Mouse (Mus musculus): Measurements from ENCODE around the gene Gpr84.
"Not testable (repeated sequence)": the region's sequence is repeated elsewhere in the genome, so short reads cannot be mapped to it uniquely, and the experiment has no call there.

The Gpr84 gene

DNA sequence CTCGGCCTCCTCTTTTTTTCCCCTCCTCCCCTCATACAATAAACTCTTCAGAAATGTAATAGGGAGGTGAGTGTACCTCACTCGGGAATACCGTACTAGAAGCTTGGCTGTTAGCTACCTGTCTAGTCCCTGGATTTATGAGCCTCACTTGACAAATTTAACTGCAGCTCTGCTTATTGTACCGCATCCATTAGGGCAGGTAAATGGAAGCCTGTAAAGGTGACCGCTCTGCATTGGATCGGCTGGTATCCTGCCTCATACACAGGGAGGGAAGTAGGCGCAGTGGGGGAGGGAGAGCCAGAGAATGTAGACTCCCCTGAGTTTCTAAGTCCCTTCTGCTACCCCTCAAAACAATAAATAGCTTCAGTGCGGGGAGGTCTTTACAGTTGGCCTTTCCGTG is 19.6 kb downstream of the Gpr84 start:
- in situ Hi-C loops (cut with MboI, MseI), result no loop called here

- in situ Hi-C loops (cut with MboI, MseI), result no loop called here
Measured at GRCm38 (mm10) chr15:103290417-103290816, 20.0 kb downstream of the Gpr84 start.

- in situ Hi-C loops (cut with MboI, MseI), result no loop called here
Measured at GRCm38 (mm10) chr15:103289600-103289999, 20.8 kb downstream of the Gpr84 start.

- in situ Hi-C loops (cut with MboI, MseI), result no loop called here
Measured at GRCm38 (mm10) chr15:103285778-103286417, 24.5 kb downstream of the Gpr84 start.

DNA sequence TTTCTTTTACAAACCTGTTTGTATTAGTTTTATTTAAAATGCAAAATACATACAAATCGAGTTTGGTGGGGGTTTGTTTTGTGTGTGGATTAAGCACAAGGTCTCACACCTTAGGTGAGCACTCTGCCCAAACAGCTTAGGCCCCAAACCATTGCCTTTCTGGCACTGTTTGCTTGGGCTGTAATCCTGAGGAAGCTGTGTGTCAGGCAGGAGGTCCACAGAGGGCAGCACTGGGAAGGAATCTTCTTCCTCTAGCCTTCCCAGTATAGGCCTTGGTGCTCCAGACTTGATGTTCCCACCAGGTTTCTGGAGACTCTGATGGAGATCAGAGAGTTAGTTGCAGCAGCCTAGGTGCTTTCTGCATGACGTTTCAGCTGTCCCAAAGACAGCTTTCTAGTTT is 25.8 kb downstream of the Gpr84 start:
- in situ Hi-C loops (cut with MboI, MseI), result no loop called here

DNA sequence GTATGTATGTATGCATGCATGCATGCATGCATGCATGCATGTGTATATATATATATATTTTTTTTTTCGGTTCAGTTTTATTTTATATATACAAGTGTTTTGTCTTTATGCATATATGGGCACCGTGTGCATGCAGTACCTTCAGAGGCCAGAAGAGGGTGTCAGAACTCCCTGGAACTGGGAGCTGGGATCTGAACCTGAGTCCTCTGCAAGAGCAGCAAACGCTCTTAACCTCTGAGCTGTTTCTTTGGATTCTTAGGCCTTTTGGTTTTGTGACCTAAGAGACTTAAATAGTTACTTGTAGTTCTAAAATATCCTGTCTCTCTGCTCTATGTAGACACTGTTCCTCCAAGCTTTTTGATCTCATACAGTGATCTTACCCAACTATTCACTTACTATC is 26.3 kb downstream of the Gpr84 start:
- in situ Hi-C loops (cut with MboI, MseI), result no loop called here

DNA sequence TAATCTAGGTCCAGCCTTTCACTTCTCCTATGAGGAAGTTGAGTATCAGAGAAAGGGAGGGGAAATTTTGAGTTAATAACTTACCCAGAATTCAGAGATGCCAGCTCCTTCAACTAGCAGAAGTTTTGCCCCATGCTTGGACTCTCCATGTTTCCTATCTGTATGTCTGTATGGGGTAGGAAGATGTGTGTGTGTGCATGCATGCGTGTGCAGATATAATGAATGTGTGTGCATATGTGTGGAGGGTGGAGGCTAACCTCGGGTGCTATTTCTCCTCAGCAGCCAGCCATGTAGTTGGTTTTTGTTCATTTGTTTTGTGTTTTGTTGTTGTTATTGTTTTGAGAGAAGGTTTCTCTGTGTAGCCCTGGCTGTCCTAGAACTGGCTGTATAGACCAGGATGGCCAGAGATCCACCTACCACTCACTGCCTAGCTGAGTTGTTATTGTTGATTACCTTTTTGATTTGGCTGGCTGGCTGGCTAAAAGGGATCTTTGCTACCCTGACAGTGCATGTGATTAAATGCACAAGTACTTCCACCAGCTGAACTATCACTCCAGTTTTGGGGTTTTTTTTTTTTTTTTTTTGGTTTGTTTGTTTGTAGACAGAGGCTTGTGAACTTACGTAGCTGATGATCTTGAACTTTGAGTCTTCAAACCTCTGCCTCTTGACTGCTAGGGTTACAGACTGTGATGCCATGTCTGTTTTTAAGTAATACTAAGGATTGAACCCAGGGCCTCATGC is 28.8 kb downstream of the Gpr84 start:
- in situ Hi-C loops (cut with MboI, MseI), result no loop called here

DNA sequence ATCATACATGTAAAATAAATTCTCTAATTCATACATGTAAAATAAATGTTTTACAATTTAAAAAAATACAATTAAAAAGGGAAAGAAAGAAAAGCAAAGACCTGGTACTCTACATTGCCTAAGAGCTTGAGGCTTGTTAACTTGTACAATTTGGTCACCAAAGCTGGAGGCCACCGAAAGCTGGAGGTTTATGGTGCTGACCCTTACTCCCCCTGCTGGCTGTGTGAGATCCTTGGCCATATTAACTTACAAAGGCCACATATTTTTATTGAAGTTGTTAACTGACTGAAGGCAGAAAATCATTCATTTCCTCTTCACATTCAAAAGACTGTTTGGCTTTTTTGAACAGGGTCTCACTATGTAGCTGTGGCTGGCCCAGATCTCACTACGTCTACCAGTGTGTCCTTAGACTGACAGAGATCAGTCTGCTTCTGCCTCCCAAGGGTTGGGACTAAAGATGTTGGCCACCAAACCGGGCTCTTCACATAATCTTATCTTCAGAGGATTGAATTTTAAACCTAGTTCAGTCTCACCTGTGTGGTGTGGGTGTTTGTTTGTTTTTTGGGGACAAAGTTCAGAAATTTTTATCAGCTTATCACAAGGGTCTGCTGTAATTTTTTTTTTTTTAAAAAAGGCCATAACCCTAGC is 29.5 kb downstream of the Gpr84 start:
- in situ Hi-C loops (cut with MboI, MseI), result no loop called here

GRCm38 (mm10) chr15:103279750-103280149 is 30.7 kb downstream of the Gpr84 start:
- in situ Hi-C loops (cut with MboI, MseI), result no loop called here

DNA sequence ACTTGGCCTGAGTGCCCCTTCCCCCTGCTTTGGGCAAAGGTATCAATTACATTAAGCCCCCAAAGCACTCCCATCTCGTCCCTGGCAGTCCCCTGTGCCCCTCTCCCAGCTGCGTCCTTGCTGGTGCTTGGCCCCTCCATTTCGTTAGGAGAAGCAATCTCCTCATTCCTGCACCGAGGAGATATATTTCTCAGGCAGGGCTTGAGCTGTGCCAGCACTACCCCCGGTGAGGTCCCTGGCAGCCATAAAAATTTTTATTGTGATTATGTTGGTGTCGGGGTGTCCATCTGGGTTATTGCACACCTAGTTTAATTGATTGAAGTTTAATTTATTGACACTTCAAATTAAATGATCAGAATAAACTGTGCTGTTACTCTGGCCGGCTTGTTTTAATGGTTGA is 32.5 kb downstream of the Gpr84 start:
- in situ Hi-C loops (cut with MboI, MseI), result no loop called here

DNA sequence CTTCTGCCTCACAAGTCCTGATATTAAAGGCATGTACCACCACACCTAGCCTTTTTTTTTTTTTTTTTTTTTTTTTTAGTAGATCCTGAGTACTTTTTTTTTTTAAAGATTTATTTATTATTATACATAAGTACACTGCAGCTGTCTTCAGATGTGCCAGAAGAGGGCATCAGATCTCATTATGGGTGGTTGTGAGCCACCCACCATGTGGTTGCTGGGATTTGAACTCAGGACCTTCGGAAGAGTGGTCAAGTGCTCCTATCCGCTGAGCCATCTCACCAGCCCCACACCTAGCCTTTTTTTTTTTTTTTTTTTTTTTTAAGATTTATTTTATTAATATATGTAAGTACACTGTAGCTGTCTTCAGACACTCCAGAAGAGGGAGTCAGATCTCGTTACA is 34.5 kb downstream of the Gpr84 start:
- in situ Hi-C loops (cut with MboI, MseI), result not testable (repeated sequence)

- in situ Hi-C loops (cut with MboI, MseI), result no loop called here
Measured at GRCm38 (mm10) chr15:103272419-103273279, 37.8 kb downstream of the Gpr84 start, which contains the start of gene Copz1. TSS of gene Copz1 (plus strand) at chr15:103272714.

GRCm38 (mm10) chr15:103268903-103269302 is 41.5 kb downstream of the Gpr84 start:
- in situ Hi-C loops (cut with MboI, MseI), result no loop called here

- in situ Hi-C loops (cut with MboI, MseI), result no loop called here
Measured at GRCm38 (mm10) chr15:103264794-103265193, 45.6 kb downstream of the Gpr84 start.

DNA sequence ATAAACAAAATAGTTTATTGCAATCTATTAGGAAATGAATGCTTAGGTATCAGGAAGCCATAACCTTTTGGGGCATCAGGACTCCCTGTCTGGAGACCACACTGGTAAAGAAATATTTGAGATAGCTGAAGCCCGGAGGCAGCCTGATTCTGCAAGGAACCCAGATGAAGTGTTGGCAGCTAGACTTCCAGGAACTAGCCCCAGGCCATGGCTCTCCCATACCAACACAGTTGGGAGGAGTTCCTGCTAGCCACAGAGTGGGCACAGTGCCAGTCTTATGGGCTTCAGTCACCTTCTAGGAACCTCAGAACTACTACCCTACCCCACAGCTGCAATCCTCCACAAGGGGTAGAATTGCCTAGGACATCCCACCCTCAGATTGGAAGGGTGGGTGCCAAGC is 50.4 kb downstream of the Gpr84 start:
- in situ Hi-C loops (cut with MboI, MseI), result no loop called here

GRCm38 (mm10) chr15:103259162-103259561 is 51.2 kb downstream of the Gpr84 start:
- in situ Hi-C loops (cut with MboI, MseI), result no loop called here
